Mouse (Mus musculus): ENCODE measurements around the gene D430041D05Rik. TPM values are rescaled to one million over a fixed set of nuclear protein-coding genes. Genes with fewer than 3 reads are reported as not detected.

Gene D430041D05Rik
- total and polyA plus RNA-seq, 3 experiments = not detected

GRCm38 (mm10) chr2:104367836-104368298 is 42.9 kb downstream of the D430041D05Rik start:
- Histone ChIP-seq H3K4me2 (ENCODE audit: insufficient read depth, low read depth, poor library complexity, severe bottlenecking) (no peak overlapping the region), H3K36me3 (replicated peaks in 1 of 2; ENCODE audit: control insufficient read depth in 1 of 2, insufficient read depth in 1 of 2, low read length in 1 of 2) (no peaks in the 10 kb centered on the region), H3K9ac (ENCODE audit: insufficient read depth, low read depth) (no peak overlapping the region), H3K27ac (ENCODE audit: insufficient read depth, low read depth) (no peak overlapping the region), H3K27me3 (replicated peaks) (peaks cover 2% of the 10 kb centered on the region), H3K9me3 (replicated peaks; ENCODE audit: low read length) (no peaks in the 10 kb centered on the region), H3K4me3 (replicated peaks in 1 of 3; ENCODE audit: low read depth in 2 of 3, low read length in 2 of 3, poor library complexity in 1 of 3) (no peak overlapping the region), H3K79me2 (replicated peaks; ENCODE audit: control insufficient read depth, extremely low read depth, insufficient read depth, poor library complexity, severe bottlenecking) (no peaks in the 10 kb centered on the region), H3K4me1 (ENCODE audit: control insufficient read depth in 1 of 2, insufficient read depth in 2 of 2) (no peaks in the 10 kb centered on the region; a peak in 1 of 4 replicates)
- dilution Hi-C loops (cut with MboI; ENCODE audit: extremely low pct_ligation_motif_present, extremely low pct_unique_long_range_greater_than_20kb, low sequenced_read_pairs) = no loop called here
- TF ChIP-seq SMC3 (IDR thresholded peaks at IDR 0.05; ENCODE audit: low read depth, low read length) (no peak), USF2 (conservative IDR thresholded peaks at IDR 0.05; ENCODE audit: low read depth, low read length) (no peak), ETS1 (conservative IDR thresholded peaks at IDR 0.05; ENCODE audit: low read depth, low read length) (no peak), KAT2A (IDR thresholded peaks at IDR 0.05; ENCODE audit: insufficient replicate concordance, low read length) (no peak), UBTF (IDR thresholded peaks at IDR 0.05; ENCODE audit: low read depth, low read length) (no peak), ZNF384 (IDR thresholded peaks at IDR 0.05; ENCODE audit: low read depth, low read length) (no peak), GABPA (IDR thresholded peaks at IDR 0.05; ENCODE audit: insufficient replicate concordance, low read depth, low read length) (no peak), TBP (conservative IDR thresholded peaks at IDR 0.05; ENCODE audit: low read depth, low read length) (no peak), POLR2AphosphoS2 (IDR thresholded peaks at IDR 0.05; ENCODE audit: low read depth, low read length) (no peak), E2F4 (IDR thresholded peaks at IDR 0.05; ENCODE audit: insufficient replicate concordance, low read depth, low read length) (no peak), TCF12 (IDR thresholded peaks at IDR 0.05; ENCODE audit: low read depth, low read length) (no peak), MYC (IDR thresholded peaks at IDR 0.05; ENCODE audit: low read depth, low read length) (no peak), NRF1 (IDR thresholded peaks at IDR 0.05; ENCODE audit: low read depth, low read length) (no peak), IRF4 (IDR thresholded peaks at IDR 0.05; ENCODE audit: low read depth, low read length) (no peak), RCOR1 (conservative IDR thresholded peaks at IDR 0.05; ENCODE audit: low read depth, low read length) (no peak), RAD21 (IDR thresholded peaks at IDR 0.05; ENCODE audit: low read depth, low read length) (no peak), MAZ (IDR thresholded peaks at IDR 0.05; ENCODE audit: low read depth, low read length) (no peak)
- no peak for DNase-seq (ENCODE audit: extremely low read depth)
- in situ Hi-C loops (cut with MboI; ENCODE audit: low pct_ligation_motif_present, low pct_unique_long_range_greater_than_20kb, low sequenced_read_pairs) = no loop called here

- H3K27ac ChIP-seq (ENCODE audit: insufficient read depth, low read depth) = no peak overlapping the region
- no peaks in the 10 kb centered on the region for H3K79me2 ChIP-seq (replicated peaks; ENCODE audit: control insufficient read depth, extremely low read depth, insufficient read depth, poor library complexity, severe bottlenecking)
- H3K4me3 ChIP-seq (replicated peaks in 1 of 3; ENCODE audit: low read depth in 2 of 3, low read length in 2 of 3, poor library complexity in 1 of 3) = no peak overlapping the region
- H3K9me3 ChIP-seq (replicated peaks; ENCODE audit: low read length) = no peaks in the 10 kb centered on the region
- H3K36me3 ChIP-seq (replicated peaks in 1 of 2; ENCODE audit: control insufficient read depth in 1 of 2, insufficient read depth in 1 of 2, low read length in 1 of 2) = no peaks in the 10 kb centered on the region
- in situ Hi-C loops (cut with MboI; ENCODE audit: low pct_ligation_motif_present, low pct_unique_long_range_greater_than_20kb, low sequenced_read_pairs) = no loop called here
- peaks cover 4% of the 10 kb centered on the region for H3K27me3 ChIP-seq (replicated peaks)
- no peak overlapping the region for H3K9ac ChIP-seq (ENCODE audit: insufficient read depth, low read depth)
- no peak overlapping the region for H3K4me2 ChIP-seq (ENCODE audit: insufficient read depth, low read depth, poor library complexity, severe bottlenecking)
- no peak for DNase-seq (ENCODE audit: extremely low read depth)
- no peak for TF ChIP-seq SMC3 (IDR thresholded peaks at IDR 0.05; ENCODE audit: low read depth, low read length)
- dilution Hi-C loops (cut with MboI; ENCODE audit: extremely low pct_ligation_motif_present, extremely low pct_unique_long_range_greater_than_20kb, low sequenced_read_pairs) = no loop called here
- H3K4me1 ChIP-seq (ENCODE audit: control insufficient read depth in 1 of 2, insufficient read depth in 2 of 2) = no peaks in the 10 kb centered on the region; a peak in 1 of 4 replicates
These were observed 43.5 kb downstream of the D430041D05Rik start for GRCm38 (mm10) chr2:104367291-104367690.
